ENCODE assay signal across 8 mouse cellular contexts in the genomic region with DNA sequence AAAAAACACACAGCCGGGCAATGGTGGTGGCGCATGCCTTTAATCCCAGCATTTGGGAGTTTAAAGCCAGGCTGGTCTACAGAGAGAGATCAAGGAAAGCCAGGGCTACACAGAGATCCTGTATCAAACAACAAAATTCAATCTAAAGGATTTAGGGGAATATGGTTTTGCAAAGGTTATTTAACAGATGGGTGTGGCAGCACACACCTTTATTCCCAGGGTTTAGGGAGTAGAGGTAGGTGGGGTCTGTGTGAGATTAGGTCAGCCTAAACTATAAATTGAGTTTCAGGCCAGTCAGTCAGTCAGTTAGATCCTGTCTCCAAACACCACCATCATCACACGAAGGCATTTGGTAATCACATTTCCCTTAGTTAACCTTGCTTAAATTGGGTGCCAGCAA. TPM values are rescaled to one million over a fixed set of nuclear protein-coding genes. Genes with fewer than 3 reads are reported as not detected.
DNase-seq lines count a peak whose midpoint lies in the region; ATAC-seq lines count a peak whose summit lies in the region.

A gene (plus strand): TSS at position 301 of the 400 bp plus-strand sequence.

- H3K4me3 ChIP-seq in hindbrain, embryonic 16.5 days (ENCODE audit: low read length): peak within 1 kb of the TSS; percentile 51
- peak within 1 kb of the TSS; percentile 64 for H3K4me3 ChIP-seq in macrophage (ENCODE audit: inconsistent target)

- peak within 1 kb of the TSS; percentile 59 for H3K4me2 ChIP-seq in hindbrain, embryonic 16.5 days (ENCODE audit: low read length)

- peak within 1 kb of the TSS; percentile 59; the same call in 1 of the 2 replicates for H3K9ac ChIP-seq in hindbrain, embryonic 16.5 days (ENCODE audit: low read depth, low read length)

- H3K27ac ChIP-seq in hindbrain, embryonic 16.5 days (ENCODE audit: low read depth, low read length): peak within 1 kb of the TSS; percentile 90
- H3K27ac ChIP-seq in macrophage: peak within 1 kb of the TSS; percentile 55

- ATAC-seq in hindbrain, embryonic 16.5 days: no peak
- no peak for ATAC-seq in cerebellum, adult (ENCODE audit: insufficient number of reproducible peaks, low FRiP score, low TSS enrichment)

- peaks cover 25% of the 10 kb centered on the region for H3K79me2 ChIP-seq in macrophage (ENCODE audit: inconsistent target)

- DNase-seq in frontal cortex, adult 2 months (ENCODE audit: extremely low spot score in 1 of 2, low spot score in 1 of 2): no peak
- DNase-seq in frontal cortex, postnatal 10 days (ENCODE audit: low spot score in 2 of 2): no peak
- no peak for DNase-seq in adrenal gland, adult 2 months
- DNase-seq in gastrocnemius, adult 18-20 months (ENCODE audit: low spot score): no peak
- no peak for DNase-seq in thymus, postnatal 14 days

- H3K4me1 ChIP-seq in hindbrain, embryonic 16.5 days (ENCODE audit: control insufficient read depth, insufficient read depth, low read depth, low read length): peaks cover 11% of the 10 kb centered on the region

- H3K9me3 ChIP-seq in hindbrain, embryonic 16.5 days (ENCODE audit: control insufficient read depth, low read length): no peaks in the 10 kb centered on the region

- WGBS in hindbrain, embryonic 16.5 days: 97% methylated on average over 3 of the region's 3 CpGs
- WGBS in macrophage (ENCODE audit: missing documents): 97% methylated on average over 3 of the region's 3 CpGs

- H3K27me3 ChIP-seq in hindbrain, embryonic 16.5 days (replicated peaks; ENCODE audit: control insufficient read depth, insufficient read depth, low read length): no peaks in the 10 kb centered on the region

- peaks cover 10% of the 10 kb centered on the region for H3K36me3 ChIP-seq in hindbrain, embryonic 16.5 days (ENCODE audit: control insufficient read depth, insufficient read depth, low read length)
- peaks cover 11% of the 10 kb centered on the region for H3K36me3 ChIP-seq in macrophage (ENCODE audit: inconsistent target)

RNA-seq across cellular contexts. Expression of the gene that starts here (rescaled TPM):
- 466 and 555 TPM in 2 replicates for polyA plus RNA-seq in frontal cortex, adult 2 months (2012; rRNA removed)
- 100 to 1,000 TPM; 167 to 196 TPM for total RNA-seq in adrenal gland, adult 2 months (2021)
- 69.3 and 80.4 TPM in 2 replicates for polyA plus RNA-seq in adrenal gland, adult 2 months (2012; rRNA removed)
- total RNA-seq in gastrocnemius, adult 18-20 months (2021): 10 to 100 TPM; 46.1 to 51.0 TPM
- polyA plus RNA-seq in hindbrain, embryonic 16.5 days (2015; fragmentation: Nextera tagmentation; extraction: Ambion mirVana): 127 and 130 TPM in 2 replicates
- total RNA-seq in macrophage (2018; cell fraction: chromatin; rRNA removed): 100 to 1,000 TPM; 222 to 552 (median 353) TPM
- 10 to 100 TPM; 63.5 to 89.5 (median 74.3) TPM for total RNA-seq in macrophage (2018; cell fraction: cytosol; rRNA removed)
- total RNA-seq in macrophage (2018; cell fraction: nucleus; rRNA removed): 100 to 1,000 TPM; 125 to 363 (median 195) TPM
- polyA plus RNA-seq in macrophage (2018): 71.0 to 98.7 TPM (median 86.0 TPM) in 3 replicates
